Mouse (Mus musculus) spleen, adult 18-20 months (tissue): ENCODE results near the gene Ddx56.
"Not testable (repeated sequence)": the region's sequence is repeated elsewhere in the genome, so short reads cannot be mapped to it uniquely, and the experiment has no call there.

Experiments used
- DNase-seq, 2 experiments: peaks; one replicate each; pipeline ENCODE4 v3.0.0; 2022; ENCODE audit warnings: mixed read lengths in 2 of 2

The Ddx56 gene

DNA sequence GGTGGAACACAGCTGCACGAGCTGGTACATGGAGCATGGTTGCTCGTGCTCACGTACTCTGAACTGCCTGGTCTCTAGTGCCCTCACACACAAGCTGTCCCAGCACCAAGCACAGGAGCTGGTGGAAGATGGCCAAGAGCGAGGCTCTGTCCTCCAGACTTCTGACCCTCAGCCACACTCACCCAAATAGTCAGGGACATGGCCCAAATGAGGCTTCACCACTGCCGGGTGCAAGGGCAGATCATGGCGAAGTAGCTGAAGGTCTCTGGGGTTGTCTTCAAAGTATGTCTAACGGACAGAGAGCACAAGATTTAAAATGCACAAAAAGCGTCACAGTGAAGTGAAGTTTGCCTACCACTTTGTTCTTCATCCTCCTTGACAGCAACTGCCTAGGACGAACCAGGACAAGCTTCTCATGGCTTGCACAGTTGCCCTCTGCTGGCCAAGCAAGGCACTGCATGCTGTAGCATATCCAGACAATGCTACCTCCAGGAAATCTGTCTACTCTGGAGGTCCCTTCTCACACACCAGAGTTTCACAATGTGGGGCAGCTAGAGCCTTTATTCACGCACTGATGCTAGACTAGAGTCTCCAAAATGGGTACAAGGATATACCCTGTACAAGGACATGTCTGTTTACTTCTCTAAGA, 6.0 kb downstream of the Ddx56 start:
- peak; percentile 34 to 72 for DNase-seq

DNA sequence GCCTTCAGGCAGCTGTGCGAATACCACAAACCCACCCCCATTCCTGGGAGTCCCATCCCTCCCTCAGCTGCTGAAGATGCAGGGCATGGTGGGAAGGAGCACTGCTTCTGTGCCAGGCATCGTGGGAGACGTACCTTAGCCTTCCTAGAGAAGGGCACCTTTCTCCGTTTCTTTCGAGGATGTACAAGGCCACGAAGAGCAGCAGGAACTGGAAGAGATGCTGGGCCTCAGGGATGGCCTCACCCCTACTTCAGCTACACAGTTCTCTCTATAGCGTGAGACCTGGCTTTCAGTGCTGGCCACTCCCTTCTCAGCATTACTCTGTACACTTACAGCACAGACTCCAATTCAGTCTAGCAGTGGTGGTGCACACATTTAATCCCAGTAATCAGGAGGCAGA, 8.2 kb downstream of the Ddx56 start:
- no peak for DNase-seq

DNA sequence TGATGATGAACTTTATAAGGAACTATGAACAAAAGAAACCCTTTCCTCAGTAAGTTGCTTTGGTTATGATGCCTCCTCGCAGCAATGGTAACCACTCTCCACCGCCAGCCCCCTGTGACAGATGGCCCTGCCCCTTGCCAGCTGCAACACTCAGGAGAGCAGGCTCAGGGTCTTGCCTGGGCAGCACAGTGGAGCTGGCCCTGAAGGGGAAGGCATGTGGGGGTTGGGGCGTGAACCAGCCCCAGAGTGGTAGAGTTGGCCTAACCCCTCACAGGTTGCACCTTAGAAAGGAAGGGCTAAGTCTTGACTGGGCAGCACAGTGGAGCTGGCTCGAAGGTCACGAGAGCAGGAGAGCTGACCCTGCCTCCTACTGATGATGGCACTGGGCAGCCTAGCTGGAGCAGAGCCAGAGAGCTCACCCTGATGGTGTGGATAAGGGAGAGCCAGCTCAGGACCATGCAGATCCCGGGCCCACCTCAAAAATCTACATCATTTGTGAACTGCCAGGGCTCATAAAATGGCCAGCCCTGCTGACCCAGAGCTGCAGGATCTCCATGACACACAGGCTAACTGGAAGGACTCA, 11.0 kb downstream of the Ddx56 start:
- DNase-seq: no peak

DNA sequence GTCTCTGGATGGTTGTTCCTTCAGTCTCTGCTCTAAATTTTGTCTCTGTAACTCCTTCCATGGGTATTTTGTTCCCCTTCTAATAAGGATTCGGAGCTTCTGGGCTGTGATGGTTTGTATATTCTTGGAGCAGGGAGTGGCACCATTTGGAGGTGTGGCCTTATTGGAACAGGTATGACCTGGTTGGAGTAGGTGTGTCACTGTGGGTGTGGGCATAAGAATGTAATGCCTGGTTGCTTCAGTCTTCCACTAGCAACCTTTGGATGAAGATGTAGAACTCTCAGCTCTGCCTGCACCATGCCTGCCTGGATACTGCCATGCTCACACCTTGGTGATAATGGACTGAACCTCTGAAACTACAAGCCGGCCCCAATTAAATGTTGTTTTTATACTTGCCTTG, 13.0 kb downstream of the Ddx56 start:
- not testable (repeated sequence) for DNase-seq

DNA sequence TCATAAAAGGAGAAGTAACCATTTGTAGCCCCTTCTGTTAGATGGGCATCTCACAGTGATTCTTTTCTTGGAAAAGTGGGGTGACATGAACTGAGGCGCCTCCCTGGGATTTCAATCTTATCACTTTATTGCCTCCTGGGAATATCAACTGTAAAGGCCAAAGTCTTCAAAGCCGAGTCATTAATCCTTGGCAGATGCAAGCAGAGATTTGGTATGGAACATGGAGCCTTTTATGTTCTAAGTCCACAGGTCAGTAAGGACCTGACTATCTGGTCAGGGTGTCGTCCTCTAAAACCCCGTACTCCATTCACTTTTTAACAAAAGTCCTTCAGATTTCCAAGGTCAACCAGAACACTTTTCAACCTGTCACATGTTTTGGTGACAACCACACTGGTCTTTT, 14.7 kb downstream of the Ddx56 start:
- no peak for DNase-seq

DNA sequence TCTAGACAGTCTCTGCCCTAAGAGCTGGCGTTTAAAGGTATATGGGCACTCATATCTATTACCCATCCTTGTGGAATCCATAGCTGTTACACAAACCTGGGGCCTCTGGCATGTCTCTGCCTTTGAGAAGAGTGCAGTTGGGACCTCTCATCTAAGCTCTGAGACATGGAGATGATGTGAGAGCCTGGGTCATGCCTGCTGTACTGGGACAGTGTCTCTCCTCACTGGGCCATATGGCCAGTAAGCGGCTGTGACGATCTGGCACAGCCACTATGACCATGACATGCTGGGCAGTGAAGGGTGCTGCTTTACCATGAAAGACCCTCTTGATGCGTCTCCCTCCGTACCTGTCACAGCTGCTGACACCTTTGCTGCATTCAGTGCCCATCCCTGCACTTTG, 15.3 kb downstream of the Ddx56 start:
- no peak for DNase-seq

DNA sequence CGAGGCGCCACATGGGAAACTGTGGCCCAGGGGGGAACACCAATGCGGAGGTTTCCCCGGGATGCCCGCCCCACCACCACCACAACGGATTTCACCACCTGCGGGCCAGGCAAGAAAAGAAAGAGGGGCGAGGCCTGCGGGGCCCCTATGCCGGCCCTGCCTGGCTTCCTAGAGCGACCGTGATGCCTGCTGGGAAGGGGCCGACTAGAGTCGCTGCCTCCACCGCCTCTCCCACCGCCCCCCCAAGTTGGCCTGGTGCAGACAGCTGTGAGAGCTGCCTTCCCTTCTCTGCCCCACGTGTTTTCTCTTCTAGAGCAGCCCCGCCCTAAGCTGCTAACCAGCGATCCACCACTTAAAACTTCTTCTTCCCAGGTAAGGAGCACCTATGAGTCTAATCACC, 22.9 kb downstream of the Ddx56 start:
- DNase-seq: no peak

DNA sequence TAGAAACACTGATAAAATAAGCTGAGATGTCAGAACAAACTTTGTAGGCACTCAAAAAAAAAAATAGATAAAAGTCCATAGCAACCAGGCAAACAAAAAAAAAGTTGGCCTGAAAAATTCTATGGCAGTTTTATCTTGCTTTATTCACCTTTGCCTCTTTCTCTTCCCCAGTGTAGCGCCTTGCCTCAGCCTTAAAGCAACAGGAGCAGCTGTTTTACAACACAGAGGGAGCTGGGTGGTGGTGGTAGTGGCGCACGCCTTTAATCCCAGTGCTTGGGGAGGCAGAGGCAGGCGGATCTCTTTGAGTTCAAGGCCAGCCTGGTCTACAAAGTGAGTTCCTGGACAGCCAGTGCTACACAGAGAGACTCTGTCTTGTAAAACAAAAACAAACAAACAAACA, 34.5 kb downstream of the Ddx56 start:
- DNase-seq: no peak

DNA sequence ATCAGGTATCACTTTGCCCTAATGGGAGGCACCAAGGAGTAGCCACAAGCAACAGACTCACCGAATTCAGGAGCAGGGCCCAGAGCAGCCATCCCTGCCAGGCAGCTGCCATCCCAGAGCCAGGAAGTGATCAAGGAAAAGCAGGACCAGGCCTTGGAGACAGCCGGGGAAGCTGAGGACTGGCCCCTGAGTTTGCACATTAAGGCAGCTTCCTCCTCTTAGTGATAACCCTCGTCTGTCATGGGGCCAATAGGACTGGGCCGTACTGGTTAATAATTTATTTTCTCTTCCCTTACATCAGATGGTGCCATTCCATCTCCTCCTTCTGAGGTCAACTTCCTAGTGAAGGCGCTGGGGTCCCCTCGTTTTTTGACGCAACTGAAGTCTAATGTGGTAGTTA, 37.6 kb downstream of the Ddx56 start, which contains the start of gene Npc1l1:
Gene Npc1l1 (minus strand): TSS at position 132 of the 400 bp plus-strand sequence.
- no peak for DNase-seq

DNA sequence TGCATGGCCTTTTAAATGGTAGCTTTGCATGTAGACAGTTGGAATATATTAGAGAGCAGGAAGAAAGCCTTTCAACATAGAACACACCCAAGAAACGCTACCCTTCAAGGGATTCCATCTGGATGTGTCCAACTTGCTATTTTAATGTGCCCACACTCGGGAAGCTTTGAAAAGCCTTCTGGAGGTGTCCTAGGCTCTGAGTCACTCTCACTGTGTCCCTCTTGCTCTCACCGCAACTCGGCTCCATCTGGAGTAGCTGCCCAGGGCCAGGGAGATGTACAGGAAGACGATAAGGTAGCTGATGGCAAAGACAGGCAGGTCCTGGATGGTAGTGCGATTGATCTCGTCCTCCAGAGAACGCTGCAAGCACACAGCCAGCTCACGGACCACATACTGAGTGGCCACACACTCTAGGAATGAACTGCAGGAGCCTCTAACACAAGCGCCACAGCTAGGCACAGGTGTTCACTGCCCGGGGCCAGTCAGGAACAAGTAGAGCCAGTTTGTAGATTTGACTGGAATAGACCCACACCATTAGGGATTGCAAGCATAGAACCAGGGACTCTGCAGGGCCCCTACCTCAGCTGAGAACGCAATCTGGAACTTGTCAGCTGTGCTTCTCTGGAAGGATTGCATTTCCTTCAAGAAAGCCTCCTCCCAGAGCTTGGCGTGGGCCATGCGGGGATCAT, 42.9 kb downstream of the Ddx56 start:
- no peak for DNase-seq

DNA sequence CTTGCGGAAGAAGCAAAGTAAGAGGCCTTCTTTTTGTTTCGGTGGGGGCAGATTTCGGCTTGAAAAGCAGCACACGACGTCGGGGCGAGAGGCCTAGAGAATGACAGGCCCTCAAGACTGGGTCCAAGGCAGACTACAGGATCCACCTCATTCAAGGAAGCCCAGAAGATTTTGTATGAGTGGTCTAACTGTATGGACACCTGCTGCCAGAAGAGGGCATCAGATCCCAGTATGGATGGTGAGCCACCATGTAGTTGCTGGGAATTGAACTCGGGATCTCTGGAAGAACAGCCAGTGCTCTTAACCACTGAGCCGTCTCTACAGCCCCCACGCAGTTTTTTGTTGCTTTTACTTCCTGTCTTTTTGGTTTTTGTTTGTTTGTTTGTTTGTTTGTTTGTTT, 45.4 kb downstream of the Ddx56 start:
- DNase-seq: no peak

DNA sequence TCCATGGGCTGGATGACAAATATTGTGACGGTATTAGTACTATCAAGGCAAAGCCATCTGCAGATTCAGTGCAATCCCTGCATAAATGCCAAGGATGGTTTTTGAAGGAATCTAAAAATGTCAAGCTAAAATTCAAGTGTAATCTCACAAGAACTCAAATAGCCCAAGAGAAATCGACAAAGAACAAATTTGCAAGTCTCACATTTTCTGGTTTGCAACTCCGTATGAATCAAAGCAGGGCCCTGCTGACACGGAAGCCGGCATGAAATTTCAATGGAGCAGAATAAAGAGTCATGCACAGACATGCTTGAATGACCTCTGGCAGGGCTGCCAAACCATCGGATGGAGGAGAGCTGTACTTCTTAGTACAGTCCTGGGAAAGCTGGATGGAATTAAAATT, 47.6 kb downstream of the Ddx56 start:
- no peak for DNase-seq

DNA sequence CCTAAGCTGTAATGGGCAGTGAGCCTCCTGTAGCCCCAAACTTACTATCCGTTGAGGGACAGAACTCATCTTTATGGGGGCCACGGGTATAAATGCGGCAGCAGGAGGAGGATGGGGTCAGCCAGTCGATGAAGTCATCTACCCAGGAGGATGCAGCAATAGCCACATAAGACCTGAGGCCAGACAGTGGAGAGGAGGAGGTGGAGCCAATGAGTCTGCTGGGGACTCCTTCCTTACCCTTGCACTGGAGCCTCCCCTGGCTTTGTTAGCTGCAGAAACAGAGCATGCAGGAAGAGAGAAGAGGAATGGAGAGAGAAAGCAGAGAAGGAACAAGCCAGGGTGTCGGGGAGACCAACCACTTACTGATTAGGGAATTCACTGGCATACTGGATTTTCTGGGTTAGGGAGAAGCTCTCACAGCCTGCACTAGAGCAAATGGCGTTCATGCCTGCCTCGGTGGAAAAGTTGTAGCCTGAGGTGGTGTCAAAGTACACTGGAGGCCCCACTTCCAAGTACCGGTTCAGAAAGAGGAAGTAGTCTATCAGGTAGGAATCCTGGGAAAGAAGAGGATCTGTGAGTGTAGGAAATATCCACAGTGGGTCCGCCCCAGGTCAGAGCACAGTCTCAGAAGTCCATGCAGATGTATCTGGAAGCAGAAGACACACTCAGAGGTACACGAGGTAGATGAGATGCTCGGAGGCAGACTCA, 49.2 kb downstream of the Ddx56 start:
- no peak for DNase-seq

DNA sequence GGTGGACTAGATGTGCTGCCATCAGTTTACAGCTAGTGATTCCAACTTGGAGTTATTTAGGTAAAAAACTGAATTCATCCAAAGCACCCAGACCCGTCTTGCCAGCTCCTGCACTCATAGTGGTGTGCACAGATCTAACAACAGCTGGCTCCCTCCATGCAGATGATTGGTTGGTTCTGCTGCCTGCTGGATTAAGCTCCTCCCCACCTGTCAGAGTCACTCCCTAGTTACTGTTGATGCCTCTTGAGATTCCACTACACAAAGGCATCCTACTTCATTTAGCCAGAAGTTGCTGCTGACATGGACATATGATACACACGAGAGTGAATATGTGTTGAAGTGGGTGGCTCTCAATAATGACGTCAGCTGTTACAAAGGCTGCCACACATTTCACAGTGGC, 50.7 kb downstream of the Ddx56 start:
- DNase-seq: no peak
